Mouse (Mus musculus) urinary bladder, postnatal 25 days (tissue): ENCODE results near the gene Gm20662.

ENCODE experiments used
- DNase-seq: peaks from one replicate; pipeline ENCODE4 v3.0.0; 2022; ENCODE audit warnings: low spot score

Gm20662 gene

GRCm38 (mm10) chr9:107975399-107976386, 20.5 kb upstream of the Gm20662 start, which contains the start of gene Uba7:
Uba7 (plus strand) TSS chr9:107975505.
- DNase-seq, result peak; percentile 35

DNA sequence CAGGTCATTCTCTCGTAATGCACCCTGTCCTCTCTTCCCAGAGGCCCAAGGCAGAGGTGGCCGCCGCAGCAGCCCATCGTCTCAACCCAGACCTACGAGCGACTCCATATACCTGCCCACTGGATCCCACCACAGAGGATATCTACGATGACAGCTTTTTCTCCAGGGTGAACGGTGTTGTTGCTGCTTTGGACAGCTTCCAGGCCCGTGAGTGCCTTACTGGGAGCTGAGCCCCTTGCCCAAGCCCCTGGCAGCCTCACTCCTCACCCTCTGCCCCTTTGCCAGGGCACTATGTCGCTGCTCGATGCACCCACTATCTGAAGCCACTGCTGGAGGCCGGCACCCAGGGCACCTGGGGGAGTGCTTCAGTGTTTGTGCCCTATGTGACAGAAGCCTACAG, 17.3 kb upstream of the Gm20662 start:
- no peak for DNase-seq

GRCm38 (mm10) chr9:107981684-107982605, 14.2 kb upstream of the Gm20662 start:
- no peak for DNase-seq

- peak; percentile 19 for DNase-seq
Measured at GRCm38 (mm10) chr9:107982681-107983346, 13.3 kb upstream of the Gm20662 start, which contains the start of gene Gm20661. Gm20661 (plus strand) TSS chr9:107983058.

- DNase-seq, result peak; percentile 24
Measured at GRCm38 (mm10) chr9:107983421-107983890, 12.7 kb upstream of the Gm20662 start.

GRCm38 (mm10) chr9:107984052-107984753, 11.9 kb upstream of the Gm20662 start:
- no peak for DNase-seq

- DNase-seq, result no peak
Measured at GRCm38 (mm10) chr9:107984754-107985055, 11.4 kb upstream of the Gm20662 start.

DNA sequence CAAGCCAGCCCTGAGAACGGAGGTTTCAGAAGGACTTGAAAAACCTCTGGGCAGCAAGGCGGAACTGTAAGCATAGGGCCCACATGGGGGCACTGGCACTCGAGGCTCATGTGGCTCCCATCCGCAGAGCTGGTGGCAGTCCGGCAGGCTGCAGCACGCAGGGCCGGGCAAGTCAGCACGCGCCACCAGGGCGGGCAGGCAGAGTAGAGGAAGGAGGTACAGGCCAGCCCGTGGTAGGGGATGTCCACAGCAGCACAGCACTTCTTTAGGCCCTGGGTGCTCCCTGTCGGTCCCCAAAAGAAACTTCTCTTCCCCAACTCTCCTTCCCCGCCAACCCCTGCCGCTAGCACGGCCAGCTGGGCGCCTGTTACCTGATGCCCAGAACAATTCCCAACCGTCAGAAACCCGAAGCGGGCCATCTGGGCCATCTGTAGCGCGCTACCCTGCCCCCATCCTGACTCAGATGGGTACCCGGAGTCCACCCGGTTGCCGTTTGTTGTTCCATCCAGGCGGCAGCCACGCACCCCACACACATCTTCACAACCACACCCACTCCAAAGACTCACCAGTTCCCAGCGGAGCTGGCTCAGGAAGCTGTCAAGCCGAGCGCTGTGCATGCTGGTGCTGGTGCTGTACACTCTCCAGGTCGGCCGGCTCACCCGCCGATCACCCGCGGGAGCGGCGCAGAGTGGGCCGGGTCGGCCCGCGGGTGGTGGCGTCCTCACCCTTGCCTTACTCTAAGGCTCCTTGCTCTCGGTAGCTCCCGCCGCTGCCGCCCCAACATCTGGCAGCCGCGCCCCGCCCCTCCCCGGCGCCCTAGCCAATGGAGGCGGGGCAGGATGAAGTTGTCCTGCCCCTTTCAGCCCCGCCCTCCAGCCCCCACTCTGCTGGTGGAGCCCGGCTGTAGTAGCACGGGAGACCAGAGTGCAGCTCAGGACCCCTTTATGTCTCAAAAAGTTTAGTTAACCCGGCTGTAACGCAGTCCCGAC, 10.7 kb upstream of the Gm20662 start, which contains the start of gene Inka1:
Gene Inka1, minus strand, starts transcription at position 749 of the 989 bp plus-strand sequence.
- peak; percentile 90 for DNase-seq

DNA sequence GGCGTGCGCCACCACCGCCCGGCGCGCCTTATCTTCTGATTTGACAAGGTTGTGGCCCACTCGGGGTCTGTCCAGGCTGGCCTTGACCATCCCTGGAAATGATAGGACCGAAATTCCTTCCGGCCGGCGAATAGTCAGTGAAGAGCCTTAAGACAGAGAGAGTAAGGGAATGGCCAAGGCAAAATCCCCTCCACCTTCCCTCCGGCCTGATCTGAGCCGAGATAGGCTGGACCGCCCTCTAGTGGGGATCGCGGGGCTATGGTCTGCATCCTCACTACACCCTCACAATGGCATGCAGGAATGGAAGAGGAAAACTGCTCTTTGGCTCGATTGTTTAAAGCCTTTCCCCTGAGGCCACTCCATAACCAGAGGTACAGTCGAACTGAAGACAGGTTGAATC, 9.8 kb upstream of the Gm20662 start:
- peak; percentile 77 for DNase-seq

- no peak for DNase-seq
Measured at GRCm38 (mm10) chr9:107987950-107988349, 8.2 kb upstream of the Gm20662 start.

- DNase-seq, result no peak
Measured at GRCm38 (mm10) chr9:107992197-107992596, 4.0 kb upstream of the Gm20662 start, which contains the start of gene Cdhr4. Cdhr4 (plus strand) TSS chr9:107992497.

DNA sequence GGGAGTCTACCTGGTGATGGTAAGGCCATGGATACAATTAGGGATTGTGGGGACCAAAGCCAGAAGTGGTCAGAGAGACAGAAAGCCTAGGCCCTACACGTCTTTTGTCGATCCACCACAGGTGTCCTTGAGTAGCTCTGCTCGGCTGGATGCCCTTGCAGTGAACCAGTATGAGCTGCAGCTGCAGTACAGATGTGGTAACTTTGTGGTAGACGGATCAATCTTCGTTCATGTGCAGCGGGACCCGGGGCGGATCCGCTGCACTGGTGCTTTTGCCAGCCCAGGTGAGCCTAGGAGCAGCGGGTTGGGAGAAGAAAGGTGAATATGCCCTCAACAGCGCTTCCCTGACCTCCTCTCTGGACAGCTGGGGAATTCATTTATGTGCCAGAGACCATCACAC, 3.1 kb upstream of the Gm20662 start:
- no peak for DNase-seq

GRCm38 (mm10) chr9:107994464-107994863, 1.7 kb upstream of the Gm20662 start:
- no peak for DNase-seq

- DNase-seq, result no peak
Measured at GRCm38 (mm10) chr9:107995513-107995912, 636 bp upstream of the Gm20662 start.

DNA sequence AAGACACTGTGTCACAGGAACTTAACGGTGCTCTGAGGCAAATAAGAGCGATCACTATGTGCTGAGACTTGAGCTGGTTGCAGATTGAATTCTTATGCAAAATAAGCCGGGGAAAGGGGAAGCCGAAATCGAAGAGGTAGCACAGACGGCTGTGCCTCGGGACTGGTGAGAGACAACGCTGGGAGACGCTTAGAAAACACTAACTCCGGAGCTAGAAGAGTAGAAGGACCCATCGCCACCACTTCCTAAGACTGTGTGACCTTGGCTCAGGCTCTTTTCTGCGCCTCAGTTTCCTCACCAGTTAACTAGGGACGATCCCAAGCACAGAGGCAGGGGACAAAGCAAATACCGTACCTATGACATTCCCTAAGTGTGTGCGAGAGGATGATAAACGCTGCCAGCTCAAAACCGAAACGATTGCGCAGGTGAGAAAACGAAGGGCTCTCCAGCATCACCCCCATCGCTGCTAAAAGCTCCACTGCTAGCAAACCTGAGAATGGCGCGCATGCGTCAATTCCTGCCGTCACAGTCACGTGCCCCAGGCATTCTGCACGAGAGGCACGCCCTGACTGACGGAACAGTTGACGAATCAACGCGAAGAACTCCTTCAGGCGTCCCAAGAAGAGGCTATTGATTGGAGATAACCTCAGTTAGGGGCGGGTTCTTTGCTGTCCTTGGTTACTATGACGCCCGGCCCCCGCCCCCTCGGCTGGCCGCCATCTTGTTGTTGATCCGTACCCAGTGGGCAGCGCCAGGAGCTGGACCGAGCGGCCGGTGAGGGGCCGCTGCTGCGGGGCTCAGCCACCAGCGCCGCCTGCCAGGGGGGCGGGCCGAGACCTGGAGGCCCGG, 6.0 kb downstream of the Gm20662 start, which contains the start of gene Ip6k1:
Gene Ip6k1, plus strand, starts transcription at position 580 of the 849 bp plus-strand sequence.
- DNase-seq, result peak; percentile 100

- DNase-seq, result no peak
Measured at GRCm38 (mm10) chr9:108002778-108003530, 6.8 kb downstream of the Gm20662 start.

DNA sequence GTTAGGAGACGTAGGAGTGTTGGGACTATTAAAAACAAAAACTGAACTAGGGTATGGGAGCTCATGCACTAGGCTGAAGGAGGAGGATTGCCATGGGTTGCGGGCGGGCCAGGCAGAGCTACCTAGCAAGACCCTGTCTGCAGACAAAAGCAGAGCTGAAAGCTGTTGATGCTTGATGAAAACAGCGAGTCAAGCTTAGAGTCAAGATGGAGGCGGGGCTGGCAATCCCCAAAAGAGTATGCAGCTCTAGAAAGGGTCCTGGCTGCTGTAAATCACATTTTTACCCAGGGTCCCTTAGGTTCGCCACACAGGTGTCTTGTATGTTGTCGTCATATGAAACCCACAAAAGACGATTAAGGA, 7.4 kb downstream of the Gm20662 start:
- DNase-seq, result no peak

DNA sequence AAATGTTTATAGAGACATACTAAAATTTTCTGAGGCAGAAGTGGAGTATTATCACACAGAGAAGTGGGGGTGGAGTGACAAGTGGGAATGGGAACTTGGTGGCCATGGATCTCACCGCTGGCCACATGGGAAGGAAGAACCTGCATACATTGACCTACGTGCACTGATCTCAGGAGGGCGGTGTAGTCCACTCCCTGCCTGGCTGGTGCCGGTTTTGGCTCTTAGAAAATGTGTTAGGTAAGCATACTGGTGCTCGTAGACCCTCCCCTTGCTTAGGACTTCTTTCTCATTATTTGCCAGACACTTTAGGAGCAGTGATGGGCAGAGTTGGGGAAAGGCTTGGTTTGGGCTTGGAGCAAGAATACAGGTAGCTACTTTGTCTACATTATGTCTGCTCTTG, 11.9 kb downstream of the Gm20662 start:
- no peak for DNase-seq
